Mouse (Mus musculus): ENCODE measurements around the gene Gm11757.
"Not testable (repeated sequence)": the region's sequence is repeated elsewhere in the genome, so short reads cannot be mapped to it uniquely, and the experiment has no call there.

GRCm38 (mm10) chr4:73920660-73921059 is 29.7 kb upstream of the Gm11757 start, which contains the start of gene Gm11756:
- not testable (repeated sequence) for TF ChIP-seq CTCF (conservative IDR thresholded peaks at IDR 0.05; ENCODE audit: low read length); POU5F1 (IDR thresholded peaks at IDR 0.05; ENCODE audit: borderline replicate concordance, low read length)
